Mouse (Mus musculus) urinary bladder, adult 18-20 months (tissue): ENCODE results near the gene Hspa8.
A peak's percentile ranks its signal among the peaks of the same experiment; 100 is the strongest.
"Not testable (repeated sequence)": the region's sequence is repeated elsewhere in the genome, so short reads cannot be mapped to it uniquely, and the experiment has no call there.

Experiments
- DNase-seq, 2 experiments: peaks; one replicate each; pipeline ENCODE4 v3.0.0; 2022; ENCODE audit warnings: low spot score in 2 of 2, mixed read lengths in 2 of 2

Gene Hspa8

GRCm38 (mm10) chr9:40800675-40801612 is at the start of gene Hspa8:
Gene Hspa8, plus strand, starts transcription at chr9:40800984.
- peak; percentile 99 to 100 for DNase-seq

GRCm38 (mm10) chr9:40751749-40752148 is 49.0 kb upstream of the Hspa8 start:
- DNase-seq: no peak

- DNase-seq: no peak
Observed at GRCm38 (mm10) chr9:40756401-40756800, 44.4 kb upstream of the Hspa8 start.

GRCm38 (mm10) chr9:40757105-40757626 is 43.6 kb upstream of the Hspa8 start:
- DNase-seq: peak in 1 of 2 experiments; percentile 38

- peak in 1 of 2 experiments; percentile 32 for DNase-seq
Observed at GRCm38 (mm10) chr9:40757685-40758270, 43.0 kb upstream of the Hspa8 start.

GRCm38 (mm10) chr9:40762354-40762753 is 38.4 kb upstream of the Hspa8 start:
- DNase-seq: no peak

GRCm38 (mm10) chr9:40764887-40765580 is 35.8 kb upstream of the Hspa8 start:
- no peak for DNase-seq

GRCm38 (mm10) chr9:40765581-40765940 is 35.2 kb upstream of the Hspa8 start:
- peak in 1 of 2 experiments; percentile 37 for DNase-seq

GRCm38 (mm10) chr9:40766058-40766605 is 34.7 kb upstream of the Hspa8 start:
- DNase-seq: no peak

- DNase-seq: no peak
Observed at GRCm38 (mm10) chr9:40767946-40768345, 32.8 kb upstream of the Hspa8 start.

- DNase-seq: no peak
Observed at GRCm38 (mm10) chr9:40772246-40772645, 28.5 kb upstream of the Hspa8 start.

- DNase-seq: not testable (repeated sequence)
Observed at GRCm38 (mm10) chr9:40773142-40773541, 27.6 kb upstream of the Hspa8 start.

- no peak for DNase-seq
Observed at GRCm38 (mm10) chr9:40773869-40774268, 26.9 kb upstream of the Hspa8 start.

- no peak for DNase-seq
Observed at GRCm38 (mm10) chr9:40776044-40776443, 24.7 kb upstream of the Hspa8 start.

GRCm38 (mm10) chr9:40776459-40777248 is 24.1 kb upstream of the Hspa8 start:
- peak; percentile 48 to 74 for DNase-seq

GRCm38 (mm10) chr9:40780111-40780510 is 20.7 kb upstream of the Hspa8 start:
- DNase-seq: no peak

- no peak for DNase-seq
Observed at GRCm38 (mm10) chr9:40780892-40781725, 19.7 kb upstream of the Hspa8 start.

- DNase-seq: peak; percentile 42 to 44
Observed at GRCm38 (mm10) chr9:40781726-40782581, 18.8 kb upstream of the Hspa8 start.
